Mouse (Mus musculus) stomach, postnatal 0 days (tissue): ENCODE data around the gene Thsd4.

Source experiments
- CTCF ChIP-seq: IDR thresholded peaks from 2 replicates; pipeline ENCODE4 v1.5.1; 2016; ENCODE audit warnings: antibody characterized with exemption, low read depth, mild to moderate bottlenecking, moderate library complexity
- EP300 ChIP-seq: optimal IDR thresholded peaks from 2 replicates; pipeline ENCODE3; 2016; ENCODE audit warnings: antibody characterized with exemption

DNA sequence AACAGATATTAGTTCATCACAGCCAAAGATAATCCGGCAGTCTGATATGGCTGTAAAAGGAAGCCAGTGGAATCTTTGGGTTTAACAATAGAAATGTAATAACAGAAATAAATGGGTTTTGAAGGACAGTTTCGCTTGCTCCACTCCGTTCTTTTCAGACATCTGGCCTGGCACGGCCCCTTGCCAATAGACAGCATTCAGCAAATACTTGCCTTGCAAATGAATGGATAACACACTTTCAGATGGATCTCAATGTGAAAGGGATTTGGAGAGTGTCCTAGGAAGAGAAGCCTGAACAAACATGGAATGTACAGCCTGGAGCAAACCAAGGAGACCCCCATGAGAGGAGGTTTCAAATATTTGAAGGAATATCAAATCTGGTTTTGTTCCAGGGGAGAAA, 295.2 kb downstream of the Thsd4 start:
- TF ChIP-seq EP300 (no peak), CTCF (no peak)
